Mouse (Mus musculus) cerebral cortex, adult 2 months (tissue): Measurements from ENCODE around the gene Shisa9.

Source experiments
- WGBS: fragments of 180-500 bp; shearing (Covaris S2); methylation state at CpG from one replicate; pipeline ENCODE4 v1.1.7; 2018; 5-methylcytosine and 5-hydroxymethylcytosine counted together

Shisa9 gene

DNA sequence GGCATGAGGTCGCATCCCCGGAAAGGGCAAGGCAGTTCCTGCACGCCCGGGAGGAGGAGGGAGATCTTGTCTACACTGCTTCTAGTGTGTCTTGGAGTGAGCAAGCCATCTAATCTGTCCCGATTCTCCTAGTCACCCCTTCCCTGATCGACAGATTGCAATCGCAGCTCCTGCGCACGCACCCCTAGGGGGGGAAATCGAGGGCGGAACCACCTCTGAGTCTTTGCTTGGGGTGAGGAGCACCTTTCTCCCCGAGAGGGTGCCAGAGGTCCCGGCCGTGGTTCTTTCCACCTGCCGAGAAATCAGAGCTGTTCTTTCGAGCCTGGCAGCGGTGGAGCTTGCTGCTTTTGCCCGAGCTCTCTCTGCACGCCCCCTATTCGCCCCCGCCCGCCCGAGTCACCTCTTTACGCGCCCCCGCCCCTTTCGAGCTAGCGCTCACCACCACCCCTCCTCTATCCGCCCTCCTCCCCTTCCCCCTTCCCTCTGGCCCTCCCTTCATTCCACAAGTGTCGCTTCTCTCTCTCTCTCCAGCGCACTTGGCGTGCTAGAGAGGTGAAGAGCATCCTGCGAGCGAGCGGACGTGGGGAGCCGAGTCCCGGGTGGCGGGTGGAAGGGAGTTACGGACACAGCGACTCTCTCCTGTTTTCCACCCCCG is at the start of gene Shisa9:
Gene Shisa9 (plus strand): TSS at position 498 of the 655 bp plus-strand sequence.
- WGBS: under 1% methylated on average over 42 of the region's 42 CpGs

DNA sequence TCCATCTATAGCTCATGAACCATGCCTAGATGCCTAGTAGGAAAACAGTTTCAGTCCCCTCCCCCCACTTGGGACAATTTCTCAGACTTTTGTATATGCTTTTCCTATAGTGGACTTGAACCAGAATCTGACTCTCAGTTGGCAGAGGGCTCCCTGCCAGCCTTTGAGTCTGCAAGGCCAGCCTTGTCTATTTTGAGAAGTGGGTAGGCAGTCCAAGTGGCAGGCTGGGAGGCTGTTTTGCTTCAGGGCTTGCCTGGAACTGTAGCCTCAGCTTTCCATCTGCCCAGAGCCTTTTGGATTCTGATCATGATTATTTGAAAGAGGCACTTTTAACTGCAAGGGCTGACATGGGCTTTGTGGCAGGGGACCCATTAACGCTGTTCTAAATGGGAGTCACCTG is 23.2 kb upstream of the Shisa9 start:
- 40% methylated on average over 1 of the region's 1 CpGs for WGBS

DNA sequence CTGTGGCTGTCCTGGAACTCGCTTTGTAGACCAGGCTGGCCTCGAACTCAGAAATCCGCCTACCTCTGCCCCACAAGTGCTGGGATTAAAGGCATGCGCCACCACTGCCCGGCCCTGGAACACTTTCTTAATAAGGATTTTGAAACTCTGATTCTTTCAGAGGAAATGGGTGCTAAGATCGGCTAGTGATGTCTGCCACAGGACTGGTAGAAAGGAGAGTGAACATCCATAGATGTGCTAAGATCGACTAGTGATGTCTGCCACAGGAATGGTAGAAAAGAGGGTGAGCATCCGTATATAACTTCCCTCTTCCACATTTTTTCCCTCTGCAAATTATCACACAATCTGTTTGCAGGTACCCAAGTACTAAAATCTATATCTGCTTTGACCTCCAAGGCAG is 17.9 kb upstream of the Shisa9 start:
- WGBS: 91% methylated on average over 8 of the region's 8 CpGs

DNA sequence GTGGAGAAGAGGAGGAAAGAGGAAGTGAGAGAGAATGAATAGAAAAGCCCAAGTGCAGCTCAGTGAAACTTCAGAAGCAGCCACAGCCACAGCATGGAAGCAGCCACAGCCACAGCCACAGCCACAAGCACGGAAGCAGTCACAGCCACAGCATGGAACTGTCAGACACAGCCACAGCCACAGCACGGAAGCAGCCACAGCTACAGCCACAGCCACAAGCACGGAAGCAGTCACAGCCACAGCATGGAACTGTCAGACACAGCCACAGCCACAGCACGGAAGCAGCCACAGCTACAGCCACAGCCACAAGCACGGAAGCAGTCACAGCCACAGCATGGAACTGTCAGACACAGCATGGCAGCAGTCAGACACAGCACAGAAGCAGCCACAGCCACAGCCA is 17.1 kb upstream of the Shisa9 start:
- 83% methylated on average over 5 of the region's 5 CpGs for WGBS

DNA sequence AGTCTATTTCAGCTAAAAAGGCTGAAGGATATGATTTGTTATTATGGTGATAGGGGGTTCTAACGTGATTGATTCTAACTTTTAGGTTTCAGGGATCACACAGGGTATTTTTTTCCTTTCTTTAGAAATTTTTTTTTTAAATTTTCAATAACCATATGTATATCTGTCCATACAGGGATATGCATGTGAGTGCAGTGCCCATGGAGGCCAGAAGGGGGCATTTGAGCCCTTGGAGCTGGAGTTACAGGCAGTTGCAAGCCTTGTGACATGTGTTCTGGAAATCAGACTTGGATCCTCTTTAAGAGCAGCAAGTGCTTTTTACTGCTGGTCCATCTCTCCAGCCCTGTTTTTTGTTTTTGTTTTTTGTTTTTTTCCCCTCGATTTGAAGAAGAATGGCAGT is 16.3 kb upstream of the Shisa9 start:
- WGBS: 66% methylated on average over 2 of the region's 2 CpGs

DNA sequence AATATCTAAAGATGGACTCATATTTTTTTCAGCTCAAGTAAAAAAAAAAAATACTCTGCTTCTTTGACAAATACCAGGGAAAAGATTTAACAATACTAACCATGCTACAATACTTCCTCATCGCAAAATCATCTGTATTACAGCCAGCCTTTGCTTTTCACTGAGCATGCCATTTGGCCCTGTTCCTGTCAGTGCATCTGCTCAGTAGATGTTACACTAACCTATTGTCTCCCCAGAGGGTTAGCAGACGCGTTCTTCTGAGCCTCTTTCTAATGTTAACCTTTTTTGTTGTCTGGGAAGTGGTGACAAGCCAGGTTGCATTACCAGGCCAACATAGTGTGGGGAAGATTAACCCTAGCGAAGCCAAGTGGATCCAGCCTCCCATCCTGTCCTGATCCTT is 10.2 kb upstream of the Shisa9 start:
- WGBS: 52% methylated on average over 4 of the region's 4 CpGs

DNA sequence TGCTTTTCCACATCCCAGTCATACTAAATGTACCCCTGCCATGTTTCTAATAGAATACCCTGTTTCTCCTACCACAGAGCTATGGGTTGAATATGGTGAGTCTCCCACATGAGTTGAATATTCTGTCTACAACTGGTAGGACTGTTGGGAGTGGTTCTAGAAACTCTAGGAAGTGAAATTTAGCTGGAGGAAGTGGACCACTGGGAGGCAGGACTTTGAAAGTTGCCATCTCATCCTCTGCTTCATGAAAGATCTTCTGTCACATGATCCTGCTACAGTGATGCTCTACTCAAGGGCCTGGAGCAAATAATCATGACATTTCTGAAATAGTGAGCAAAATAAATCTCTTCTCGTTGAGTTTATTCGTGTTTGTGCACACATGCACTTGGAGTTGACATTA is 7.2 kb upstream of the Shisa9 start:
- 88% methylated on average over 2 of the region's 2 CpGs for WGBS

DNA sequence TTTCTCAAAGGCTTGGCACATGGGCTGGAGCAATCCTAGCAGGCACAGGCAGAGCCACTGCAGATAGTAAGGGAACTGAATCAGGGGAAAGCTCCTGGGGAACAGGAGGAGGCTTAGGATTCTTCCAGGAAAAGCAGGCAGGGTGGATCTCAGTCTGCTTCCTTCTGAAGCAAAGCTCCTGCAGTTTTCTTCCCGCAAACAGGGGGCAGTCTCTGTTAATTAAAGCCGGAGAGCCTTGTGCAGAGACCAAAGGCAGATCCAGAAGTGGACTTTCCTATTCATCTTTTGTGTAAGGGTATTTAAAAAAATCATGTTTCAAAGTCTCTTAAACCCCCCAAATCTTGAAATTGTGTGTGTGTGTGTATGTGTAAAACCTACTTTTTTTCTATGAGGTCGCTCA is 3.1 kb upstream of the Shisa9 start:
- WGBS: 19% methylated on average over 3 of the region's 3 CpGs

DNA sequence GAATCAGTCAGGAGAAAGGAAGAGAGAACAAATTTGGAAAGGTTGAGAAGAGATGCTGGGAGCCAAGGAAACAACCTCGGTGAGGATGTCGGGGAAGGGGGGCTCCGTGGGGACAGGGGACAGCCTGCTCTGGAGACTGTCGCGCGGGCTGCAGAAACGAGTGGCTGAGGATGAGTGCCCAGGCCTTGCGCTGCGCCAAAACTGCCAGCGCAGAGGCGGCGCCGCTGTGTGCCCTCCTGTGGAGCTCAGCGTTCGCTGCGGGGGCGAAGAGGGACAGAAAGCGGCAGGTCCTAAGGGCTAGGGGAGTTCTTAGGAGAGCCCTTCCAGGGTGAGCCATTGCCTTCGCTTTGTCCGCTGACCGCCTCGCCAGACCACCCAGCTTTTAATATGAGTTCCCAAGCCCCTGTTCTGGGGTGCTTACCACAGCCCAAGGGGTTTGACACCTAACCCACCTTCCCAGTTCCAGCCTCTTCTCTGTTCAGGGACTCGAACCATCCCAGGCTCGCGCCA is 752 bp upstream of the Shisa9 start:
- 2% methylated on average over 25 of the region's 25 CpGs for WGBS

DNA sequence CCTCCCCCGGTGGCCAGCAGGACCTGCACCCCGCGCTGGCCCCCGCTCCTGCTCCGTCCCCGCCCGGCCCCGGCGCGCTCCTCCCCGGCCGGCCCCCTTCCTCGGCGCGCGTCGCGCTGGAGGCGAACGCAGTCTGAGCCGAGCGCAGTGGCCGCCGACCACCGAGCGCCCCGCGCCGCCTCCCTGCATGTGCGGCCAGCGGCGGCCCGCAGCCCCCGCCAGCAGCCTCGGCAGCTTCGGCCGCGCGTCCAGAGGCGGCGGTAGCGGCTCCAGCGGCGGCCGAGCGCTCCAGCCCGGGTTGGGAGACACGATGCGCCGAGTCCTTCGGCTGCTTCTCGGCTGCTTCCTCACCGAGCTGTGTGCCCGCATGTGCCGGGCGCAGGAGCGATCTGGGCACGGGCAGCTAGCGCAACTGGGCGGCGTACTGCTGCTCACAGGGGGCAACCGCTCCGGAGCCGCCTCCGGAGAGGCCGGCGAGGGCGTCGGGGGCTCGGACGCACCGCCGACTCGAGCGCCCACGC is 418 bp downstream of the Shisa9 start:
- WGBS: under 1% methylated on average over 76 of the region's 76 CpGs

DNA sequence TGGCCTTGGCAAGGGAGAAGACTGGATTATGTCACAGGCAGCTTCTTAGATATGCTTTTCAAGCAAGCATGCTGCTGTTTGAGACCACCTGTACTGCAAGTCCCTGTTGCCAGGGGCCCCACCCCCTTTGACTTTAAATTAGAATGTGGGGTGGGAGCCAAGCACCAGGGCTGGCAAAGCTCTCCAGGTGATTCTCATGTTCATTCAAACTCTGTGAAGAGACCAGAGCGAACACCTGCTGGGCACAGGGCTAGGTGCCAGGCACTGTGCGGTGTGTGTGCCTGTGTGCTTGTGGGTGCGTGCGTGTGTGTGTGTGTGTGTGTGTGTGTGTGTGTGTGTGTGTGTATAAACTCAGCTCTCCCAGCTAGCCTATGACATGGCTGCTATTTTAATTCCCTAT is 3.1 kb downstream of the Shisa9 start:
- WGBS: 52% methylated on average over 4 of the region's 4 CpGs

DNA sequence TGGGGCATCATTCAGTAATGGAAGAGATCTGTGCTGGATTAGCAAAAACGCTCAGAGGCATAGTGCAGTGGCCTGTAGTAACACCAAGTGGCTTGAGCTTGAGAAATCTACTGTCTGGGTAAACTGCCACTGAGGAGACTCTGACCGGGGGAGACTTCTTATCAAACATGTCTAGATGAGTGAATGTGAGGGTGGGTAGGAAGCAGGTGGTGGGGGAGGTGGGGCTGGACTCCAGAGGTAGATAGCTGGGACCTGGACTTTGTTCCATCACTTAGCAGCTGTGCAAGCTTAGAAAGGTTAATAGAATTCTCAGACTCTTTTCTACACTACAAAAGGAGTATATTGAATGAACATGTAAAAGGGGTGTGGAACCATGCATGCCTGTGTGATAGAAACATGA is 21.3 kb downstream of the Shisa9 start:
- 93% methylated on average over 2 of the region's 2 CpGs for WGBS

DNA sequence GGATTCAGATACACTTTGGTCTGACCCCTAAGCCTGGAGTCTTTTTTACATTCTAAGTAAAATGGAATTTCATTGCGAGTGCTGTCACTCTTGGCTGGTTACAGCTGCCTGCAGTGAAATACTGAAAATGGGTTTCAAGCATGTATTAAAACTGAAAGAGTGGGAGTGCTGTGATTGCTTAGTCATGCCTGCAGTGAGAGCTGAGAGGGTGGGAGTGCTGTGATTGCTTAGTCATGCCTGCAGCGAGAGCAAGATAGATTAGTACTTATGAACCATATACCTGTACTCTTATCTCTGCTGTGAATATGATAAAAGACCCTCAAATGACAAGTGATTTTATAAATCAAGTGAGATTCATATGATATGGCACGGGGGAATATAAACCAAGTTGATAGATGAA is 26.2 kb downstream of the Shisa9 start:
- 55% methylated on average over 3 of the region's 3 CpGs for WGBS

DNA sequence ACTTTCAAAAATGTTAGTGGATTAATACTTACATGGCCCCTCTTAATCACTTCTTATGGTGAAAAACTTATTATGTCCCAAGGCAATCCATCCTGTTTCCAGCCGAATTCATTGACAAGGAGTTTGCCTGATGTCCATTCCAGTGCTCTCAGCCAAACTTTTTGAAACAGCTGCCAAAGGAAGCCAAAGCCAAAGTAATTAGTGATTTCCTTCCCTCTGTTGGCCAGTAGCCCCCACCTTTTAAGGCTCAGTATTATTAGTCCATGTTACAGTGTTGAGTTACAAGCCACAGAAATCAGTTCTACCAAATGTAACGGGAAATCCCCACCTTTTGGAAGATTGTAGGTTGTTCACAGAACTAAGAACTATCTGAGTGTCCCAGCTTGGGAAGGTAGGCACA is 28.8 kb downstream of the Shisa9 start:
- WGBS: 62% methylated on average over 2 of the region's 2 CpGs

DNA sequence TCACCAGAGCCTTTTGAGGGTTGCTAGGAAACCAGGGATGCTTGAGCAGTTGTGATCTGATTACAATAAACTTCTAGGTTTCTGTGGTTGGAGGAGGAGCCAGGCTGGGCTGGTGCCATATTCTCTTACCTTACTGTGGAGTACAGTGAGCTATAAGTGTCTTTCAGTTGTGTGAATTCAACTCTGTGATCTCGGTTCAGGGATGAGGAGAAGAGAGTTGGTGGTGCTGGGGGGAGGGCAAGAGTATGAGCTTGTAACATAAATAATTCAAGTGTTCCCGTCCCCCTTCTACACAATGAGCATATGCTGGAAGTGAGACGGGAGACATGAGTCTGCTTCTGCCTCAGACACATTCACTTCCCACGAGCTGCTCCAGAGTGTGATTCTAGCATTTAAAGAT is 30.6 kb downstream of the Shisa9 start:
- WGBS: 33% methylated on average over 4 of the region's 4 CpGs

DNA sequence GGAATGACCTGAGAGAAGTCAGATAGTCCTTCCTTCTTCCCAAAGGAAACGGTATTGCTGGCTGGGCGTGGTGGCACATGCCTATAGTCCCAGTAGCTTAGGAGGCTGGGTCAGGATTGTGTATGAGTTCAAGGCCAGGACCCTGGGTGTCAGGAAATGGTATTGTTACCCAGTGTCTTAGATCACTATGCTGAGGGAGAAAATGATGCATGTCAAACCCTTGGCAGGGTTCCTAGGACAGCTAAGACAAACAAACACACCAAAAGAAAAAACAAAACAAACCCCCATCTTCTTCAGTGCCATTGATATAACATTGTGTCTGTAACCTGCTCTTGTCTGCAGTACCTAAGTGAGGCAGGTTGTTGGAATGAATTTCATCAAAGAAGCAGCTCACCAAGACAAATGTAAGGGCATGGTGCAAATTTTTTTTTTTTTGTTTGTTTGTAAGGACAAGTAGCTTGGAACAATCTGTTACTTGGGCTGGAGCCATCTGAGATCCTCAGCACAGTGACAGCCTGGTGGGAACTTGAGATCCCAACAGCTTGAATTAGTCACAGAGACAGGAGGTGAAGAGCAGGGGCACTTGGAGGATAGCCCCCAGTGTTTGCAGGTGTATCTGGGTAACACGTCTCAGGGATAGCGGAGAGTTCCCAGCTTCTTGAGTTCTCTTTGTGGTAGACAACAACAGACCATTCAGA is 34.2 kb downstream of the Shisa9 start:
- WGBS: 75% methylated on average over 4 of the region's 4 CpGs

DNA sequence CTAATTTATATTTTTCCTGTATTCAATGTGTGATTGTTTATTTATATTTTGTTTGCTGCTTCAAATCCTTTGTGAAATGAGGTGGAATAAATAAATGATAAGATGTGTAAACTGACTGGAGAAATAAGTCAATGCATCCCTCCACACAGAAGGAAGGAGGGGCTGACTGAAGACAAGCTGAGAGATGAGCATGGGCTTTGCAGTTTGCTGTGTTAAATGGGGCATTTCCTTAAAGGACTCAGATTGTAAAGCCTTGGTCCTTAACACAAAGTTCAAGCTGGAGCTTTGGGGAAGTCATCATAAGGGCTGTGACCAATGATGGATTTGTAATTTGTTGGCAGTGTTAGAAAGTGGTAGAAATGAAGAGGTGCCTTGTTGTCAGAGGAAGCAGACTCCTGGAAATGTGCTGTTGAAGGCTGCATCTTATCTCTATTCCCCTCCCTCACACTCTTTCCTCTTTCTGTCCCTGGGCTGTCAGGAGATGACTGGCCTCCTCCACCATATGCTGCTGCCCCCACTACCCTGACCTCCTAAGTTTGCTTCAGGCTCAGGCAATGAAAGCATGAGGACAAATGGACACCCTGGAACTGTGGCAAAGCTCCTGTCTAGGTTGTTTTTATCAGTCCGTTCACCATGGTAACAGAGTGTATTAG is 36.3 kb downstream of the Shisa9 start:
- WGBS: 60% methylated on average over 1 of the region's 1 CpGs

DNA sequence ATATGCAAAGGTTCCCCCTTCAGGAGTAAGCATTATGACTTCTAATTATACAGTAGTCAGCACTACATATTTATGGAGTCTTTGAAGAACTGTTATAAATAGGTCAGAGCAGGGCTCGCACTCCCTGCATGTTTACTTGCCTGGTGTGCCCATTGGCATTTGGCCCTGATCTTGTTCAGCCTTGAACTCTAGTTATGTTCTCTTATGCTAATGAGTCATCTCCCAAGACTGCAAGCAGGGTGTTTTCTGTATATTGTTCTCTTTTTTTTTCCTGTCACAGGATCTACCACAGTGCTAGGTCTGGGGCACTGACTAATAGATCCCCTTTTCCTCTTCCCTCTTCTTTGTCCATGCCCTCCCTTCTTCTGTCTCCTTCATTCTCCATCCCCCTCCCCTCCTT is 48.5 kb downstream of the Shisa9 start:
- 44% methylated on average over 1 of the region's 1 CpGs for WGBS

DNA sequence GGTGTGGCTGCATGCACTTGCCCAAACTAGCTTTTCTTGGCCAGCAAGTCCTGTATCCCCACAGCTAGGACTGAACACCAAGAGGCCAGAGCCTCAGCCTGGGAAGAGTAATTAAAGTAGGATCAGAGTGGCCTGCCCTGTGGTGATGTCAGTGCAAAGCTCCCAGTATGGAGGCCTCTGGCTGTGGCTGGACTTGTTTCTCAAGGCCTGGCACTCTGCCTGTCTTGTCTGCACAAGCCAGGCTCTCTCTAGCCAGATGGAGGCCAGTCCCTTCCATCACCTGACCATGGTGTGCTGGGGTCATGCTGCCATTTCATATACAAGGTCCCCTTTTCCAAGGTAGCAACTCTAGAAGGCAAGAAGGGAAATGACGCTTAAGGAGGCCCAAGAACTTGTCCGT is 51.0 kb downstream of the Shisa9 start:
- WGBS: 93% methylated on average over 2 of the region's 2 CpGs

DNA sequence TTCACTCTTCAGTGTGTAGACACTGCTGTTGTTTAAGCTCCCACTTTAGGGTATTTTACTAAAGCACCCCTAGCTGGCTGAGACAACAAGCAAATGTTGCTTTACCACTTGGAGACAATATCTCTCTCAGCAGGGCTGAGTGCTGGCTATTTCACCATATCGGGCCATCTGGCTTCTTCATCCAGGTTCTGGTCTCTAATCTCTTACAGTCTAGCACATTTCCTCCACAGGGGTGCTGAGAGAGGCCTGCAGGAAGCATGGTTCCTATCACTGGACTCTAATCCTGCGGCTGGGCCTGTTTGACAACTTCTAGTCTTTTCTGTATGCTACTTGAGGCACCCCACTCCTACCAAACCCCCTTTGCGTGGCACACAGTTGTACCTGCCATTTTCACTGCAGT is 51.7 kb downstream of the Shisa9 start:
- 84% methylated on average over 3 of the region's 3 CpGs for WGBS

DNA sequence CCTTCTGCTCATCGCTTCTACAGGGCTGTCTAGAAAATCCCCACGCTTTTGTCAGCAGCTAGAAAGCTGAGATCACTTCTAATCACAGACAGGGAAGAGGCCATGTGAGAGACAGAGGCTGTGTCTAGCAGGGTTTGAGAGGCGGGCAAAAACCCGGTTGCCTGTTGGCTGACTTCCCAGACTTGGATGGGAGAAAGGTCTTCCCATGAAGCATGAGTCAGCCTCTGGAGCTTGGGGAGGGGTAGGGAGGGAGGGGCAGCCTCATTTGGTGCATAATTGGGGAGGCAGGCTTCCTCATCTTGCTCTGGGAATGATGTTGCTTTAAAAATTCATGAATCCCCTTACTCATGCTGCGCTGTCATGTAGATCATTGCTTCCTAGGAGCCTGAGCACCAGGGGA is 57.0 kb downstream of the Shisa9 start:
- WGBS: 35% methylated on average over 5 of the region's 5 CpGs

DNA sequence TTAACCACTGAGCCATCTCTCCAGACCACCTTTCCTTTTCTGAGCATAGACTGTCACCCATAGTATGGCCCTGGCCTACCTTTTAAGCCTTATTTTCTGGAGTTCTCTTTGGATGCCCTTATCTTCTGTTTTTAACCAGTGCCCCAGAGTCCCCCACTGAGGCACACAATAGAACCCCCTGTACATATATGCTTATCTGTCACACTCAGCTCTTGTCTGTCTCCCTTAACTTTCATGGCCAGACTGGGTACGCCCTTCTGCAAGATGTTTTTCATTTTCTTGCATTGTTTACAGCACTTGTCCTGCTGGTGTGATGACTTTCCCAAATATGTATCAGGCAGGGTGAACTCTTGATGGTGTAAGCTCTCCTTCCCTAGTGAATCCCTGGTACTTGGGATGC is 68.1 kb downstream of the Shisa9 start:
- WGBS: 97% methylated on average over 1 of the region's 1 CpGs

DNA sequence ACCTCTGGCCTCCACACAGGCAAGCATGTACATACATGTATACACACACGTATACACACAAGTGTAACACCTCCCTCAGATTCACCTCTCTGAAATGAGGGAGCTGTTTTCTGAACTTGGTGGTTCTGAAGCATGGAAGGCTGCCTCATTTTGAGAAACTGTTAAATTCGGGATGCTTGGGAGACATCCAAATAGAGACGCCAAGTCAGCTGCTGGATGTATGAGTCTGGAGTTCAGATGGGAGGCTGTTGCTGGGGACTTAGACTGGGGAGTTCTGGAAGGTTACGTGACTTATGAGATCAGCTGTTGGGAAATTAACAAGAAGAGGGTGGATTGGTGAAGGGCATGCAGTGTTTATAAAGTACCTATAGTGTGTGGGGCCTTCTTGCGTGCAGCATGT is 88.7 kb downstream of the Shisa9 start:
- WGBS: 47% methylated on average over 5 of the region's 5 CpGs
